Mouse (Mus musculus) hindbrain, embryonic 12.5 days (tissue): ENCODE measurements around the gene Grifin. TPM values are rescaled to one million over a fixed set of nuclear protein-coding genes. Genes with fewer than 3 reads are reported as not detected.

Experiments used
- ATAC-seq: fragments of 200-750 bp; cut with Nextera tagmentation; 2 replicates; pipeline ENCODE4 v1.8.0; 2017; ENCODE audit warnings: moderate TSS enrichment; ENCODE audit not compliant: low FRiP score
- H3K27ac ChIP-seq: fragments of 300-500 bp; sonication (generic); 2 replicates; pipeline ENCODE4 v1.5.1; 2016; ENCODE audit warnings: mild to moderate bottlenecking
- H3K27me3 ChIP-seq: fragments of 300-500 bp; sonication (generic); 2 replicates; pipeline ENCODE4 v1.6.1; 2016; ENCODE audit warnings: mild to moderate bottlenecking
- H3K36me3 ChIP-seq: fragments of 300-500 bp; sonication (generic); 2 replicates; pipeline ENCODE4 v1.6.1; 2016; ENCODE audit warnings: mild to moderate bottlenecking
- H3K4me1 ChIP-seq: fragments of 300-500 bp; sonication (generic); 2 replicates; pipeline ENCODE4 v1.6.1; 2016
- H3K4me2 ChIP-seq: fragments of 300-500 bp; sonication (generic); replicated peaks from 2 replicates; pipeline ENCODE4 v1.6.1; 2016; ENCODE audit warnings: mild to moderate bottlenecking
- H3K4me3 ChIP-seq: fragments of 300-500 bp; sonication (generic); 2 replicates; pipeline ENCODE4 v1.5.1; 2016; ENCODE audit warnings: mild to moderate bottlenecking
- H3K9ac ChIP-seq: fragments of 300-500 bp; sonication (generic); 2 replicates; pipeline ENCODE4 v1.6.1; 2016; ENCODE audit warnings: mild to moderate bottlenecking, moderate library complexity
- H3K9me3 ChIP-seq: fragments of 300-500 bp; sonication (generic); replicated peaks from 2 replicates; pipeline ENCODE4 v1.6.1; 2016; ENCODE audit warnings: mild to moderate bottlenecking
- WGBS: fragments of 180-500 bp; shearing (Covaris S2); methylation state at CpG from one replicate; pipeline ENCODE4 v1.1.7; 2016; 5-methylcytosine and 5-hydroxymethylcytosine counted together
- polyA plus RNA-seq: library from polyadenylated mRNA; unstranded; fragments of >200 nt; fragmentation: Nextera tagmentation; extraction: Ambion mirVana; gene quantifications from 2 replicates; pipeline ENCODE4 v1.2.1, GENCODE M21; 2016

The Grifin gene
- not detected in 2 replicates for polyA plus RNA-seq

DNA sequence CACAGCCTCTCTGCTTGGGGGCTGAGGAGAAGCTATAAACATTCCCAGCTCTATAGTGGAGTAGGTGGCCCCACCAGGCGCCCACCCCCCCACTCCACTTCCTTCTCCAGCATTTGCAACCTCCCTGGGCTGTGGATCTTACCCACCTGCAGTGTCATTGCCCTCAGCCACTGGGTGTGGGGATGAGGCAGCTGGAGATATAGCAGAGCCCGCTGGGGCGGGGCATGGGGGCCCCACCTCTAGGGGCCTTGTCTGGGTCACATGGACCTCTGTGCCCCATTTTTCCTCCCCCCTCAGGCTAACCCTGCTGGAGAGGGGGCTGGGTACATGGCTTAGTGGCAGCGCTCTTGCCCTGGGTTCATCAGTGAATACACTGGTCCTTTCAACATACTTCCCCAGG, at the start of gene Grifin:
Grifin (minus strand) TSS at position 176 of the 400 bp plus-strand sequence.
- Histone ChIP-seq H3K4me1 (peaks cover 22% of the 10 kb centered on the region), H3K27ac (no peak within 1 kb of the TSS), H3K9me3 (no peaks in the 10 kb centered on the region), H3K9ac (no peak within 1 kb of the TSS; the same call in 1 of the 2 replicates), H3K4me3 (no peak within 1 kb of the TSS), H3K4me2 (no peak within 1 kb of the TSS), H3K36me3 (no peaks in the 10 kb centered on the region), H3K27me3 (0 out of 2 replicates have a peak, but pooled peaks cover 2% of the 10 kb centered on the region)
- 79% methylated on average over 4 of the region's 4 CpGs for WGBS
- ATAC-seq: no peak

DNA sequence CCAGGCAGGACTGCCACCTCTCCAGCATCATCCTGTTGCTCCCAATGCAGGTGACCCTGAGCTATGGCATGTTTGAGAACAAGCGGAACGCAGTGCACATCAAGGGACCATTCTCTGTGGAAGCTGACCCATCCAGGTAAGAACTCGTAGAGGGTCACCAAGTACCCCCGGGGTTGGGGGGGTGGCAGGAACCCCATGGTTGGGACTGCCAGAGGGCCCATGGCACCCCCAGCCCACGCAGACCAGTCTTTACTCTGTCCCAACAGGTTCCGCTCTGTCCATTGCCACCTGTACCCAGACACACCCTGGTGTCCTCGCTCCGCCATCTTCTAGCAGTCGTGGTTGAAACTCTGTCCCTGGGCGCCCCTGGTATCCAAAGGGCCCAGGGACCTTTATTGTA, 49.3 kb upstream of the Grifin start:
- peaks cover 39% of the 10 kb centered on the region for H3K4me1 ChIP-seq
- H3K4me3 ChIP-seq: no peak overlapping the region
- peaks cover 13% of the 10 kb centered on the region; the same call in 1 of the 2 replicates for H3K27me3 ChIP-seq
- no peak for ATAC-seq
- no peak overlapping the region for H3K4me2 ChIP-seq
- H3K36me3 ChIP-seq: peaks cover 21% of the 10 kb centered on the region
- WGBS: 95% methylated on average over 10 of the region's 10 CpGs
- H3K27ac ChIP-seq: no peak overlapping the region
- H3K9me3 ChIP-seq: no peaks in the 10 kb centered on the region
- peak overlapping the region; percentile 19; the same call in 1 of the 2 replicates for H3K9ac ChIP-seq

DNA sequence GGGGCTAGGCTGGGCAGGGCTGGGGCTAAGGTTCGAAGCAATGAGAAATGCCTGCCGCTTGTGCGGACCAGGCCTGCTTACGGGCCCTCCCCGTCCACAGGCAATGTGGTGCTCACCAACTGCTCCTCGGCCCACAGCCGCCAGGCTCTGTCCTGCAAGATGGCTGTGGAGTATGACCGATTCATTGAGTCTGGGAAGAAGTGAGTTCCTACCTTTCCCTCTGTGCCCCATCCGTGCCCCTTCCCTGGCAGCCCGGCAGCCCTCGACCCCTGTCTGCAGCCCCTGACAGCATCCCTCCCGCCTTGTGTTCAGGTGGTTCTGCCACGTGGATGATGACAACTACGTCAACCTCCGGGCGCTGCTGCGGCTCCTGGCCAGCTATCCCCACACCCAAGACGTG, 47.3 kb upstream of the Grifin start:
- H3K27ac ChIP-seq: peak overlapping the region; percentile 96
- peak overlapping the region; percentile 64 for H3K4me3 ChIP-seq
- no peaks in the 10 kb centered on the region for H3K9me3 ChIP-seq
- 32% methylated on average over 18 of the region's 18 CpGs for WGBS
- peaks cover 58% of the 10 kb centered on the region for H3K4me1 ChIP-seq
- H3K4me2 ChIP-seq: peak overlapping the region; percentile 74
- H3K36me3 ChIP-seq: peaks cover 21% of the 10 kb centered on the region
- ATAC-seq: no peak
- peak overlapping the region; percentile 85 for H3K9ac ChIP-seq
- peaks cover 24% of the 10 kb centered on the region for H3K27me3 ChIP-seq

DNA sequence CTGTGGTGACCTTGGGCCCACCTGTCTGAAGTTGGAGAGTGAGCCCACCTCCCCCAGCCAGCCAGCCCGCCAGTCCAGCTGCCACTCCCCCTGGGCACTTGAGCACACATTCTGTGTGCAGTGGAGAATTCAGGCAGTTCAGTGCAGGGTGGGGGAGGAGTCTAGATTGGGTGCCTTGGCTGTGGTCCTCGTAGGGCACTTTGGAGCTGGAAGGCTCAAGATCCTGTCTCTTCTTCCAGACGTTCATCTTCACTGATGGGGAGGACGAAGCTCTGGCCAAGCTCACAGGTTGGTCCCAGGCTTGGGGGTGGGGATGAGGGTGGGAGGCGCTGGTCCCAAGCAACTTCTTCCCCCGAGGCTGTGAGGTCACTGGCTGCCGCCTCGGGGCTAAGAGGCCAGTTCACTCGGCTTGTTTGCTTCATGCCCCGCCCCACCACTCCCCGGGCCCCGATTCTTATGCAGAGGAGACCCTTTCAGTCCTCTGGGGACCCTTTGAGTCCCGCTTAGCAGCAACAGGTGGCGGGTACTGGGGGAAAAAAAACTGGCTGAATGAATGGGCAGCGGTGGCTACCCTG, 46.8 kb upstream of the Grifin start:
- H3K4me3 ChIP-seq: peak overlapping the region; percentile 64
- peaks cover 21% of the 10 kb centered on the region for H3K36me3 ChIP-seq
- peak overlapping the region; percentile 96 for H3K27ac ChIP-seq
- H3K4me1 ChIP-seq: peaks cover 63% of the 10 kb centered on the region
- ATAC-seq: peak; percentile 24; the same call in 1 of the 2 replicates
- 9% methylated on average over 15 of the region's 15 CpGs for WGBS
- no peaks in the 10 kb centered on the region for H3K9me3 ChIP-seq
- peak overlapping the region; percentile 85 for H3K9ac ChIP-seq
- peak overlapping the region; percentile 74 for H3K4me2 ChIP-seq
- H3K27me3 ChIP-seq: peaks cover 24% of the 10 kb centered on the region

DNA sequence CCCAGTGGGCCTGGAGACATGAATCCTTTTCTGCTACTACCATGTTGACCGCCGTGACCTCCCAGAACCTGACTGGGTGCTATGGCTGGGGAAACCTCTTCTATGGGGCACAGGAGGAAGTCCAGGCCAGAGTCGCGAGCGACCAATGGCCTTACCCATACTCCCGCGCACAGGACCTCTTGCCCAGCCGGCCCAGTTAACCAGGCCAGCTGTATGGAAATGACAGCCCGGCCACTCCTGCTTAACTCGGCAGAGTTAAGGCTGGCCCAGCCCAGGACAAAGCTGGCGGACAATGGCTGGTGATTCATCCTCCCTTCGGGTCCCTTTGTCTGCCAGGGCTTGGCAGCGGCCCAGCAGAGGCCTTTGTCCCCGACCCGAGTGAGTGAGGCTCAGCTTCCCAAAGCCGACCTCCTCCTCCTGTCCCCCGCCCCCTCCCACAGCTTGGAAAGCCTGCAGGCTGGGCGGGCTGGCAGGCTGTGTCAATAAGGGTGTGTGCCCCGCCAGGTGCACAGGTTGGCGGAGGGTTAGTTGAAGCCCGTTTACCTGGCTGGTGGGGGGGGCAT, 46.2 kb upstream of the Grifin start:
- Histone ChIP-seq H3K27ac (peak overlapping the region; percentile 96), H3K4me2 (peak overlapping the region; percentile 74), H3K9ac (peak overlapping the region; percentile 85), H3K9me3 (no peaks in the 10 kb centered on the region), H3K4me1 (peaks cover 69% of the 10 kb centered on the region), H3K36me3 (peaks cover 21% of the 10 kb centered on the region), H3K27me3 (peaks cover 28% of the 10 kb centered on the region), H3K4me3 (peak overlapping the region; percentile 64)
- peak; percentile 59 for ATAC-seq
- WGBS: 8% methylated on average over 21 of the region's 21 CpGs

DNA sequence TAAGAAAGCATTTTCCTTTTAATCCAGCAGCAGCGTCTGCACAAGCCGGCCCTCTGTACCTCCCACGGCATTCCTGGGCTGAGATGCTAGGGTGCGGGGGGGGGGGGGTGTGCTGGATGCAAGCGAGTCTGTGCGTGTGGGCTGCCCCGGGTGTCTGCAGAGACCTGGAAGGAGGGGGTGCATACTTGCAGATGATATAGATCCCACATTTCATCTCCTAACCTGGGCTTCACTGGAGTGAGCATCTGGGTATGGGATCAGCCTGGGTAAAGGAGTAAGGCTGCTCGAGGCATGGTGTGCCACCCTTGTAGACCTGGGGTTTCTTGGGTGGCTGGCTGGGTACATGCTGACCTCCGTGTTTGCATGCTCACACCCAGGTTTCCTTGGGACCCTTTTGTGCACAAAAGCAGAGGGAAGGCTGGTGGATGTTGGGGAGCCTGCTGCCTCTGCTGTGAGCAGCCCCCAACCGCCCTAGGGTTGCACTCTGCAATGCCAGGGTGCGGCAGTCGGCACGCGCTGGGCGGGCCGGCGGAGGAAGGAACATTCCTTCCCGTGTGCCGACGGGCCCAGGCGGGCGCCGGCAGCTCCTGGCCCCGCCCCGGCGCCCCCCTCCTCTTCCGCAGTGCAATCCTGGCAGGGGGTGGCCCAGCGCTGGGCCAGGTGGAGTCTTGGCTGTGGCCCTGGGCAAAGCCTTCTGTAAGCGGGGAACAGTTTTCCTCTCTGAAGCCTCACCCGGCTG, 45.6 kb upstream of the Grifin start:
- peak overlapping the region; percentile 85 for H3K9ac ChIP-seq
- H3K4me3 ChIP-seq: peak overlapping the region; percentile 64
- H3K4me1 ChIP-seq: peaks cover 76% of the 10 kb centered on the region
- 2% methylated on average over 29 of the region's 30 CpGs for WGBS
- H3K36me3 ChIP-seq: peaks cover 21% of the 10 kb centered on the region
- H3K4me2 ChIP-seq: peak overlapping the region; percentile 74
- H3K27me3 ChIP-seq: peaks cover 29% of the 10 kb centered on the region
- ATAC-seq: peak; percentile 11
- H3K27ac ChIP-seq: peak overlapping the region; percentile 96
- no peaks in the 10 kb centered on the region for H3K9me3 ChIP-seq

DNA sequence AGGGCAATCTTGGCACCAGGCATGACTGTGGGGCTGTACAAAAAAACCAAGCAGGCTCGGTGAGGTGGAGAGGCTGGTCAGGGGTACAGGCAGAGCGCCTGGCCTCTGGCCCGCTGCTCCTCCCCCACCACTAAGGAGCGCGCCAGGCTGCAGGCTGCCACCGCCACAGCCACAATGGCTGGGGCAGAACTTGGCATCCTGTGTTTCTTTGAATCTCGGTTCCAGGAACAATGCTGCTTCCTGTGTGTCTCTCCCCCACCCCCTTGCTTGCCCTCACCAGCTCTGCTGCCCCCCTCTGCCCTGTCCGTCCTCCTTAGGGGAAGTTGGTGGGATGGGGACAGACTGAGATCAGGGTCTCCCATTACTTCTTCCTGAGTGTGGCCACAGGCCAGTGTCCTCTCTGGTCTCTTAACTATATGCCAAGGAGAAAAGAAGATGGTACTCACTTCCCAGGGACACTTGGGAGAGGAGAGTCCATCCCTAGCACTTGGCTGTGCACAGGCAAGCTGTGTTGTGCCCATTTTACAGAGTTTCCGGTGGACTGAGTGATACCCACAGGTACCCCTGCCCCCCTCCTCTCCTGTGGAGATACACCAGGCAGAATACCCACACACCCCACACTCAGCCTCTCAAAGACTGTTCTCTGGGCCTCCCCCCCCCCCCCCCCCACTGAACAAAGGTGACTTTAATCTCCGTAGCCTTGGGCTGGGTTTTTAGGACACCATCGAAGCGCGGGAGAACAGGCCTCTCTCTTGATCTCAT, 44.8 kb upstream of the Grifin start:
- Histone ChIP-seq H3K9ac (peak overlapping the region; percentile 85), H3K9me3 (no peaks in the 10 kb centered on the region), H3K4me3 (peak overlapping the region; percentile 64), H3K4me2 (peak overlapping the region; percentile 74), H3K27me3 (peaks cover 37% of the 10 kb centered on the region), H3K4me1 (peaks cover 81% of the 10 kb centered on the region), H3K36me3 (peaks cover 21% of the 10 kb centered on the region), H3K27ac (peak overlapping the region; percentile 96)
- WGBS: 10% methylated on average over 13 of the region's 13 CpGs
- ATAC-seq: no peak

DNA sequence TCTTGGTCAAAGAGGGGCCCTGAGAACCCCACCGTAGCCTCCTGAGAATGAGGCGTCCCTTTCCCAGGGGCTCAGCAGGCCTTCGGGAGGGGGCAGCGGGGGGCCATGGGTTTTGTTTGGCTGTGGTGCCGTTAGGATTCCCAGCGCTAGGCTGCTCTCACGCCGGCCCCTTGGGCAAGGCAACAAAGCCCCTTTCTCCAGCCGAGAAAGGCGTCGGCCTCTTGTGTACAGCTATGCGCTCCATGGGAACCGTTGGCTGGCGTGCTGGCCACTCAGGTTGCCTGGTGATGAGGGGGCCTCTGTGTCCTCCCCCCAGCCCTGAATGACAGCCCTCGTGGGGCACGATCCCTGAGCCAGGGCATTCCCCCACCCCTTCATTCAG, 43.8 kb upstream of the Grifin start:
- peak overlapping the region; percentile 96 for H3K27ac ChIP-seq
- H3K36me3 ChIP-seq: peaks cover 12% of the 10 kb centered on the region
- WGBS: 1% methylated on average over 16 of the region's 16 CpGs
- peaks cover 81% of the 10 kb centered on the region for H3K4me1 ChIP-seq
- H3K9me3 ChIP-seq: no peaks in the 10 kb centered on the region
- peak overlapping the region; percentile 74 for H3K4me2 ChIP-seq
- H3K27me3 ChIP-seq: peaks cover 37% of the 10 kb centered on the region
- H3K9ac ChIP-seq: peak overlapping the region; percentile 85
- peak overlapping the region; percentile 64 for H3K4me3 ChIP-seq
- ATAC-seq: peak; percentile 28

DNA sequence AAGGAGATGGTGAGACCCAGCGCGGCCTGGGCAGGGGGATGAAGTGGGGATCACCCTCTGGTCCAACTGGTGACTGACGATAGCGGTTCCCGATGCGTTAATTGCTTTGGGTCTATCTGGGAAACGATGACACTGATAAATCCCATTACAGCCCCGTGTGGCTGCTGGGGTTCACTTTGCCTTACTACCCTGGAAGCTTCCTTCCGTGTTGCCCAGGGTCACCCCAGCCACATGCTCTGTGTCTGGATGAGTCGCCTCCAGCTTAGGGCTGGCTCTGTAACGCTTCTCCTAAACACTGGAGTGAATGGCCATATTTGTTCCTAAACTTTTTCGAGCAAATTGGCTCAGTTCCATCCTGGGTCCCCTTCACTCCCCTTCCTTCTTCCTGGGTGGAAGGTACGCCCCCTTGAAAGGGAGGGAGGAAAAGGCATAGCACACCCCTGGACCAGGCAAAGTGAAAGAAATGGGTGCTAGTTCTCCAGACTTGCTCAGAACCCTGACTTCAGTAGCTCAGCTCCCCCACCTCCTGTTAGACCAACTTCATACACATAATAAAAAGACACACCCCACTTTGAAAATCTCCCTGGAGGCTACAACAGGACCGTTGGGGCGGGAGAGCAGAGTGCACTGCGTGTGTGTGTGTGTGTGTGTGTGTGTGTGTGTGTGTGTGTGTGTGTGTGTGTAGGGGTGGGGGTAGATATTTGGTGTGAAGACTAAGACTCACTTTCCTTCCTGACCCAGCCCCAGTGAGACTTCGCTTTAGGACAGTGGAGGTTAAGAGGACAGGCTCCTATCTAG, 43.2 kb upstream of the Grifin start:
- Histone ChIP-seq H3K4me3 (peak overlapping the region; percentile 64), H3K9ac (peak overlapping the region; percentile 85), H3K4me1 (peaks cover 79% of the 10 kb centered on the region), H3K27me3 (peaks cover 37% of the 10 kb centered on the region), H3K27ac (peak overlapping the region; percentile 96), H3K4me2 (peak overlapping the region; percentile 74), H3K9me3 (no peaks in the 10 kb centered on the region), H3K36me3 (peaks cover 6% of the 10 kb centered on the region; the same call in 1 of the 2 replicates)
- 1% methylated on average over 17 of the region's 17 CpGs for WGBS
- ATAC-seq: no peak

DNA sequence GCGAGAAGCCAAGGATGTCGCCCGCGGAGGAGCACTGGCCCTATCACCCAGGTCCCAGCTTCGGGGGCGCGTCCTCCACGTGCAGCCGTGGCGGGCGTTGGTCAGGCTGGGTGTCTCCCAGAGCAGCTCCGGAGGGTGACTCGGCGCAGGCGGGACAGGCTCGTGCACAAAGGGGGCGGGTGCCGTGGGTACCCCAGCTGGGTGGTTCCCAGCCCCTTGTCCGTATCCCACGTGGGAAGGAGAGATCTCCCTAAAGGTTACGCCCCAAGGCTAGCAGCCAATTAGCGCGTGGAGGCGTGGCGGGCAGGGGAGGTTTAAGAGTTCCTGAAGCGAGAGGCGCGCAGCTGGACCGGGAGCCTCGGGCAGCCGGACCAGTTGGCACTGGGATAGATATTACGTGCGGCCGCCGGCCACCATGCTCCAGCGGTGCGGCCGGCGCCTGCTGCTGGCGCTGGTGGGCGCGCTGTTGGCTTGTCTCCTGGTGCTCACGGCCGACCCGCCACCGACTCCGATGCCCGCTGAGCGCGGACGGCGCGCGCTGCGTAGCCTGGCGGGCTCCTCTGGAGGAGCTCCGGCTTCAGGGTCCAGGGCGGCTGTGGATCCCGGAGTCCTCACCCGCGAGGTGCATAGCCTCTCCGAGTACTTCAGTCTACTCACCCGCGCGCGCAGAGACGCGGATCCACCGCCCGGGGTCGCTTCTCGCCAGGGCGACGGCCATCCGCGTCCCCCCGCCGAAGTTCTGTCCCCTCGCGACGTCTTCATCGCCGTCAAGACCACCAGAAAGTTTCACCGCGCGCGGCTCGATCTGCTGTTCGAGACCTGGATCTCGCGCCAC, 42.3 kb upstream of the Grifin start, which contains the start of gene Lfng:
Lfng (plus strand) TSS at position 320 of the 835 bp plus-strand sequence.
- no peaks in the 10 kb centered on the region for H3K36me3 ChIP-seq
- peaks cover 37% of the 10 kb centered on the region for H3K27me3 ChIP-seq
- no peaks in the 10 kb centered on the region for H3K9me3 ChIP-seq
- H3K27ac ChIP-seq: peak within 1 kb of the TSS; percentile 96
- under 1% methylated on average over 90 of the region's 91 CpGs for whole genome bisulfite sequencing
- peak; percentile 57 for ATAC-seq
- peaks cover 73% of the 10 kb centered on the region for H3K4me1 ChIP-seq
- peak within 1 kb of the TSS; percentile 64 for H3K4me3 ChIP-seq
- peak within 1 kb of the TSS; percentile 74 for H3K4me2 ChIP-seq
- H3K9ac ChIP-seq: peak within 1 kb of the TSS; percentile 85
